Mouse (Mus musculus): ENCODE results near the gene Rpl18a.

DNA sequence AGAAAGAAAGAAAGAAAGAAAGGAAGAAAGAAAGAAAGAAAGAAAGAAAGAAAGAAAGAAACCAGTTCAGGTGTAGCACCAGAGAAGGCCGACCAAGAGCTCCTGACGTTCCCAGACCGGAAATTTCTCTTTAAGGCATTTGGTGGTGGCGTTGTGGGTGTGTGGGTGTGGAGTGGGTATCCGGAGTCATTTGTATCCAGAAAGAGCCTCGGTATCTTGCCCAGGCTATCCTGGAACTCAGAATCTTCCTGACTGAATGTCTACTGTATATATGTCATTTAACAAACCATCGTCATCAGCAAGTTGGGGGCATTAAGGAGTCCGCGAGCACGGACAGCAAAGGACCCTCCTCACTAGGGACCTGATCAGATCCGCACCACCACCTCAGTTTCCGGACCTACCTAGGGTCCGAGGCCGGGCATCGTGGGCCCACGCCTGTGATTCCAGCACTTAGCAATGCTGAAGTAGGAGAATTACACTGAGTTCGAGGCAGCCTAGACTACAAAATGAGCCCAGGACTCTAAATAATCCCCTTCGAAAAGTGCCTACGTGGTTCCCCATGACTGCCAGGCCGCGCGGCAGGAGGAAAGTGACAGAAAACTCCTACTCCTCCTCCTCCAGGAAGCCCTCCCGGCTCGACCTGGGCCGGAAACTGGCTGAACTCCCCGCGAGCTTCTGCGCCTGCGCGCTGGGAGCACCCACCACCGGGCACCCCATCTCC is 24.4 kb downstream of the Rpl18a start:
- TF ChIP-seq CTCF (IDR thresholded peaks at IDR 0.05; ENCODE audit: insufficient read depth, low read length) = no peak
- TF ChIP-seq POLR2A (IDR thresholded peaks at IDR 0.05; ENCODE audit: borderline replicate concordance, extremely low read depth, low read depth, low read length) = no peak

Data from lung, adult 2 months (tissue).